Mouse (Mus musculus) hindbrain, embryonic 14.5 days (tissue): Measurements from ENCODE around the gene Eno2. TPM values are rescaled to one million over a fixed set of nuclear protein-coding genes. Genes with fewer than 3 reads are reported as not detected.

Source experiments
- microRNA counts: library from miRNA; unstranded; fragments of <30 nt; microRNA quantifications from one replicate; lab custom pipeline; 2016
- microRNA-seq: library from miRNA; unstranded; fragments of <30 nt; microRNA quantifications from one replicate; pipeline ENCODE4, GENCODE M21; 2016
- polyA plus RNA-seq: library from polyadenylated mRNA; unstranded; fragments of >200 nt; fragmentation: Nextera tagmentation; extraction: Ambion mirVana; gene quantifications from 2 replicates; pipeline ENCODE4 v1.2.1, GENCODE M21; 2014

The Eno2 gene
- polyA plus RNA-seq, 1 experiment from 2014 or later, result 142 TPM

MicroRNAs within 50 kb of the gene (microRNA counts, 519-probe panel; counts per million panel counts)
- microRNA mmu-miR-141 (lab: Ali Mortazavi, UCI) (not detected), microRNA mmu-miR-200c (lab: Ali Mortazavi, UCI) (not detected)

Small RNA genes lying within 50 kb of the gene (microRNA-seq; reads per million reads assigned to microRNA genes)
- gene Mir141, result 4.2 reads per million, percentile 19 among the genes with 10 or more reads in this experiment
- 21.5 reads per million, percentile 36 among the genes with 10 or more reads in this experiment for gene Mir200c

Other genes starting within 250 kb of the Eno2 start
- 0.59 and 0.77 TPM in 2 replicates for gene C1s1, start 227.3 kb downstream of the Eno2 start, polyA plus RNA-seq
- gene C1rb, start 199.4 kb downstream of the Eno2 start, polyA plus RNA-seq, result not detected in 2 replicates
- gene C1s2, start 133.6 kb downstream of the Eno2 start, polyA plus RNA-seq, result 0.07 TPM in 1 of 2 replicates, not detected in the other
- gene Lpcat3, start 106.6 kb downstream of the Eno2 start, polyA plus RNA-seq, result 42.4 and 42.9 TPM in 2 replicates
- gene Emg1, start 57.5 kb downstream of the Eno2 start, polyA plus RNA-seq, result 91.4 and 94.1 TPM in 2 replicates
- 241 and 242 TPM in 2 replicates for gene Phb2, start 57.3 kb downstream of the Eno2 start, polyA plus RNA-seq
- 3.5 and 4.3 TPM in 2 replicates for gene Ptpn6, start 31.0 kb downstream of the Eno2 start, polyA plus RNA-seq
- gene Grcc10, start 28.3 kb downstream of the Eno2 start, polyA plus RNA-seq, result 616 and 701 TPM in 2 replicates
- not detected in 2 replicates for gene Gm45234, start 13.7 kb downstream of the Eno2 start, polyA plus RNA-seq
- 25.9 and 26.0 TPM in 2 replicates for gene Atn1, start 13.1 kb downstream of the Eno2 start, polyA plus RNA-seq
- gene Lrrc23, start 10.1 kb upstream of the Eno2 start, polyA plus RNA-seq, result 3.7 and 6.4 TPM in 2 replicates
- gene Spsb2, start 39.0 kb upstream of the Eno2 start, polyA plus RNA-seq, result 5.2 and 6.6 TPM in 2 replicates
- gene Tpi1, start 44.6 kb upstream of the Eno2 start, polyA plus RNA-seq, result 413 and 474 TPM in 2 replicates
- 180 and 182 TPM in 2 replicates for gene Usp5, start 59.8 kb upstream of the Eno2 start, polyA plus RNA-seq
- 29.3 and 36.2 TPM in 2 replicates for gene Cdca3, start 59.9 kb upstream of the Eno2 start, polyA plus RNA-seq
- gene Gnb3, start 70.6 kb upstream of the Eno2 start, polyA plus RNA-seq, result 0.21 and 1.2 TPM in 2 replicates
- 13.3 and 17.6 TPM in 2 replicates for gene P3h3, start 88.1 kb upstream of the Eno2 start, polyA plus RNA-seq
- 16.6 and 17.6 TPM in 2 replicates for gene Gpr162, start 94.3 kb upstream of the Eno2 start, polyA plus RNA-seq
- gene Cd4, start 118.5 kb upstream of the Eno2 start, polyA plus RNA-seq, result 0.27 and 0.35 TPM in 2 replicates
- gene Lag3, start 142.0 kb upstream of the Eno2 start, polyA plus RNA-seq, result 2.1 and 2.8 TPM in 2 replicates
- gene Ptms, start 150.4 kb upstream of the Eno2 start, polyA plus RNA-seq, result 674 and 707 TPM in 2 replicates
- 577 and 614 TPM in 2 replicates for gene Mlf2, start 161.7 kb upstream of the Eno2 start, polyA plus RNA-seq
- gene Cops7a, start 195.9 kb upstream of the Eno2 start, polyA plus RNA-seq, result 92.4 and 93.1 TPM in 2 replicates
- 47.8 and 53.8 TPM in 2 replicates for gene Pianp, start 227.0 kb upstream of the Eno2 start, polyA plus RNA-seq
- 12.0 and 14.6 TPM in 2 replicates for gene Zfp384, start 239.5 kb upstream of the Eno2 start, polyA plus RNA-seq